Mouse (Mus musculus): ENCODE results near the gene Tmcc2.

DNA sequence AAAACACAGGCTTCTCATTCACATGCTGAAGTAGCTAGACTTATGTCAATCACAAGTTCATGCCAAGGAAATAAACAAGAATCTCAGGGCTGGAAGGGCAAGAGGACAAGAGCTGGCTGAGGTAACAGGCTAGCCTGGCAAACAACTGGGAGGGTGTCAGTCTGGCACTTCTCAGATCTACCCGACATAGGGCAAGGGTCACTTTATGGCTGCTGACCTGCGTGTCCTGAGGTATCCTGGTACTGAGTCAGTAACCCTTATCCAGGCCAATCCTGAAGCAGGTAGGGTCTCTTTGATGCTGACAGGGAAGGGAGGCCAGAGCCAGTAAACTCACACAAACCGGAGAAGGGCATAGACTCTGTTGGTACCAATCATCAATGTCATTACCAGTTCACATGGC, 62.5 kb downstream of the Tmcc2 start:
- TF ChIP-seq CTCF (IDR thresholded peaks at IDR 0.05; ENCODE audit: low read depth), result no peak
- TF ChIP-seq EP300 (IDR thresholded peaks at IDR 0.05; ENCODE audit: low read depth), result no peak
